Mouse (Mus musculus): ENCODE data around the gene Cxcl1. TPM values are rescaled to one million over a fixed set of nuclear protein-coding genes. Genes with fewer than 3 reads are reported as not detected.

Cxcl1 gene
- polyA plus RNA-seq, 1 experiment = 0.34 TPM

DNA sequence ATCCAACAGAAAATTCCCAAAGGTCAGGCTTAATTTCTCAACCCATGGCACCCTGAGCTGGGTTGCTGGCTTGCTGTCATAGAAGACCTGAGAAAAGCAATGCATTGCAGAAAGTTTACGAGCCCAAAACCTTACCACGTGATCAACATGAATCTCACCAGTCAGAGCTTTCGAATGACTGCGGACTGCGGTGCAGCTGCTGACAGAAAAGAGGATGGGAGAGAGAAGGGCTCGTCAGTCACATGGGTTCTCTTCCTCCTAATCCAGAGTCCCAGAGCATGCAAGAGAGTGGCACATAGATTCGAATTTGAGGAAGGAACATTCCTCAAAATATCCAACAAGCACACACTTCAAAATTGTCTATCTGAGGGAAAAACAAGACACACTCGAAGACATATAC is 3.2 kb downstream of the Cxcl1 start:
- no peaks in the 10 kb centered on the region for H3K27me3 ChIP-seq (ENCODE audit: control insufficient read depth, insufficient read depth, low read length)
- H3K4me3 ChIP-seq (replicated peaks; ENCODE audit: insufficient read depth, low read depth, low read length) = no peak overlapping the region
- H3K27ac ChIP-seq (ENCODE audit: insufficient read depth, low read length) = no peak overlapping the region
- 79% methylated on average over 8 of the region's 8 CpGs for WGBS
- DNase-seq = no peak
- TF ChIP-seq POLR2A (IDR thresholded peaks at IDR 0.05; ENCODE audit: borderline replicate concordance, insufficient read depth, low read length) (no peak), CTCF (IDR thresholded peaks at IDR 0.05; ENCODE audit: borderline replicate concordance, insufficient read depth, low read depth, low read length) (no peak)
- no peaks in the 10 kb centered on the region; the same call in 1 of the 2 replicates for H3K4me1 ChIP-seq (ENCODE audit: control insufficient read depth, insufficient read depth, low read length)

DNA sequence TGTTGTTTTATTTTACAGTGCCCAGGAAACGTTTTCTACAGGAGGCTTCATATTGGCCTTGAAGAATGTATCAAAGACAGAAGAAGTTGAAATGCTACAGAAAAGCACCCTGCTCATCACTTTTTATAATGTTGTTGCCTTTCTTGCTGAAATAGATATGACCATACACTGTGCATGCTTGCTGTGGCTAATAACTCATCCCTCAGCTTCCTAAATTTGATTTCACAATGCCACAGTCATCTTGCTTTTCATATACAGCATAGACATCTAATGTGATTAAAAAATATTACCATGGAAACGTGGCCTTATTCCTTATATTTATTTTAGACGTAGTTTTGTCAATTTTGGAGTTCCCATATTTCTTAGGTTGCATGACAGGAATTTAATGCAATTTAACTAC is 6.4 kb downstream of the Cxcl1 start:
- no peaks in the 10 kb centered on the region for H3K27me3 ChIP-seq (ENCODE audit: control insufficient read depth, insufficient read depth, low read length)
- 82% methylated on average over 3 of the region's 3 CpGs for WGBS
- H3K4me3 ChIP-seq (replicated peaks; ENCODE audit: insufficient read depth, low read depth, low read length) = no peak overlapping the region
- H3K27ac ChIP-seq (ENCODE audit: insufficient read depth, low read length) = no peak overlapping the region
- no peak for DNase-seq
- TF ChIP-seq CTCF (IDR thresholded peaks at IDR 0.05; ENCODE audit: borderline replicate concordance, insufficient read depth, low read depth, low read length) = no peak
- TF ChIP-seq POLR2A (IDR thresholded peaks at IDR 0.05; ENCODE audit: borderline replicate concordance, insufficient read depth, low read length) = no peak
- H3K4me1 ChIP-seq (ENCODE audit: control insufficient read depth, insufficient read depth, low read length) = peaks cover 10% of the 10 kb centered on the region

DNA sequence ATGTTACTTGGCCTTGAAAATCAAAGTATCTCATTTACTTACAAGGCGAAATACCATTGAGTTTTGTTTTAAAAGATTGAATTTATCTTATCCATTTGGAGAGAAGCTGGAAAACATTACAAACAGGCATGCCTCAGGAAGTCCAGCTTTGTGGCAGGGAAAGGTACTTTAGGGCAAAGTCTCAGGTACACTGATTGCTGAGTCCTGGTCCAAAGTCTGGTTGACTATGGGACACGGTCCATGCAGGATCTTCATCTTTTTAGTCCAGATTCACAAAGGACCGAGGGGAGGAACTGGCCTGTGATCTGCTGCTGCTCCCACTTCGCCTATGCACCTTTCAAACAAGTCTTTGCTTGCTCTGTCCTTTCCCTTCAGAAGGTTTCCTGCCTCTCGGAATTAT is 8.3 kb downstream of the Cxcl1 start:
- peaks cover 13% of the 10 kb centered on the region for H3K4me1 ChIP-seq (ENCODE audit: control insufficient read depth, insufficient read depth, low read length)
- no peak for TF ChIP-seq POLR2A (IDR thresholded peaks at IDR 0.05; ENCODE audit: borderline replicate concordance, insufficient read depth, low read length)
- no peak for TF ChIP-seq CTCF (IDR thresholded peaks at IDR 0.05; ENCODE audit: borderline replicate concordance, insufficient read depth, low read depth, low read length)
- no peaks in the 10 kb centered on the region for H3K27me3 ChIP-seq (ENCODE audit: control insufficient read depth, insufficient read depth, low read length)
- DNase-seq = no peak
- H3K27ac ChIP-seq (ENCODE audit: insufficient read depth, low read length) = no peak overlapping the region
- WGBS = 87% methylated on average over 5 of the region's 5 CpGs
- no peak overlapping the region for H3K4me3 ChIP-seq (replicated peaks; ENCODE audit: insufficient read depth, low read depth, low read length)

DNA sequence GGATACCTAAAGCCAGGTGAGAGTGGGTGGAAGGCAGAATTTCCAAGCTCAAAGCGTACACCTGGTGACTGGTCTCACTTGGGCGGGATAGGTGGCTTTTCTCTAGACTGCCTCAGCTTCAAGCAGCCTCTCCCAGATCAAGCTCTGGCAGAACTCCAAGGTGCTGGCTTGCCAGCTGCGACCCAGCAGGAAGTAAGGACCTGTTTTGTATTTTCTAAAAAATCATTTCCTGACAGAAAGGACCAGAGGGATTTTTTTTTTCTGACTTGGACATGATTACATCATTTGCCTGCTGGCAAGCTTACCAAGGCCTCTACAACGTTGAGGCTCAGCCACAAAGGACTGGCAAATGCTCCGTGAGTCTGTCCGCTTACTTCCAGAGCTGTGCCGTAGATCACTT is 9.1 kb downstream of the Cxcl1 start:
- H3K4me1 ChIP-seq (ENCODE audit: control insufficient read depth, insufficient read depth, low read length) = peaks cover 13% of the 10 kb centered on the region
- no peaks in the 10 kb centered on the region; the same call in 1 of the 2 replicates for H3K27me3 ChIP-seq (ENCODE audit: control insufficient read depth, insufficient read depth, low read length)
- TF ChIP-seq POLR2A (IDR thresholded peaks at IDR 0.05; ENCODE audit: borderline replicate concordance, insufficient read depth, low read length) = no peak
- TF ChIP-seq CTCF (IDR thresholded peaks at IDR 0.05; ENCODE audit: borderline replicate concordance, insufficient read depth, low read depth, low read length) = no peak
- 2% methylated on average over 7 of the region's 7 CpGs for WGBS
- H3K27ac ChIP-seq (ENCODE audit: insufficient read depth, low read length) = no peak overlapping the region
- no peak overlapping the region for H3K4me3 ChIP-seq (replicated peaks; ENCODE audit: insufficient read depth, low read depth, low read length)
- DNase-seq = peak; percentile 79 to 86

DNA sequence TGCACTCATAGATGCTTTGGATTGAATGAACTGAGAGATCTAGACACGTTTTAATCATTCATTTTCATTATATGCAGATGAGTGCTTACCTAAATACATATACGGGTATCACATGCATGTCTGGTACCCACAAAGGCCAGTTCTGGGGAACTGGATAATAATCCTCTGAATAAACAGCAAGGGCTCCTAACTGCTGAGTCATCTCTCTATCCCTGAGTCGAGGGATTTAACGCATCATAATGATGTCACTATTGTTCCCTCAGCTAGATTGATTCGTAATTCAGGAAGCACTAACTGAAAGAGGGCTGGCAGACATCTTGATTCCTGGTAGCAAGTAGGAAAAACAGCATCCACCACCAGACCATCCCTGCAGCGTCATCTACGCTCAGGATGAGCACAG is 9.6 kb downstream of the Cxcl1 start:
- no peak for DNase-seq
- H3K27ac ChIP-seq (ENCODE audit: insufficient read depth, low read length) = no peak overlapping the region
- H3K4me3 ChIP-seq (replicated peaks; ENCODE audit: insufficient read depth, low read depth, low read length) = no peak overlapping the region
- H3K4me1 ChIP-seq (ENCODE audit: control insufficient read depth, insufficient read depth, low read length) = peaks cover 13% of the 10 kb centered on the region
- WGBS = 61% methylated on average over 7 of the region's 7 CpGs
- TF ChIP-seq POLR2A (IDR thresholded peaks at IDR 0.05; ENCODE audit: borderline replicate concordance, insufficient read depth, low read length) = no peak
- no peak for TF ChIP-seq CTCF (IDR thresholded peaks at IDR 0.05; ENCODE audit: borderline replicate concordance, insufficient read depth, low read depth, low read length)
- H3K27me3 ChIP-seq (ENCODE audit: control insufficient read depth, insufficient read depth, low read length) = no peaks in the 10 kb centered on the region; the same call in 1 of the 2 replicates

DNA sequence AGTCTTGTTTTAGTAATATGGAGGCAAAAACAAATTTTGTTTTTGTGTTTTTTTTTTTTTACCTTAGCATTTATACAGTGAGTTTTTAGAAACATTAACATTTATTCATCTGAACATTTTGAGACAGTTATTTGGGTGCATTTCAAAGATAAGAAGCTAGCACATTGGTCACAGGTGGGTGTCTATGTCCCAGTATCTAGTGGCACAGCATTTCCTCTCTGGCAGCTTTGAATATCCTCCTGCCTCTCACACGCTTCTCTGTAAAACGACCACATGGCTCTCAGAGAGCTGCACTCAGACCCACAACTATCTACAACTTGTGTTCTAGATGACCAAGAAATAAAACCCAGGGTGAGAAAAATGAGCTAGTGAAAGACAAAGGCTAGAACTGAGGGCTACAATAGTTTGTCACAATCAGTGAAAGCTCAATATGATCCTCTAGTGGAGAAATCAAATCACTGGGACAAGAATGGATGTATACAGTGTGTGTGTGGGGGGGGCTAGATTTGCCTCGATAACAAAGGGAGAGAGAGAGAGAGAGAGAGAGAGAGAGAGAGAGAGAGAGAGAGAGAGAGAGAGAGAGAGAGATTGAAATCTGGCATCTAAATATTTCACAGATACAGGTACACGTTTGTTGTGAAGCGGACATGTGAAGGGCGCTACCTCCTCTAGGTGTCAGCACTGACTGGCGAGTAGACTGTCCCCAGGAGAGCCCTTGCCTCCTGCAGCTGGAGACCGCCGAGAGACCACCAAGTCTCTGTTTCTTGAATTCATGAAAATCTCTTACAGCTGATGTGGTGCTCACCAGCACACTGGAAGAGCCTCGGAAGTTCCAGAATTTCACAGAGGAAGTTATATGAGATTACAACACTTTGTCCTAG is 11.6 kb downstream of the Cxcl1 start:
- Histone ChIP-seq H3K27ac (ENCODE audit: insufficient read depth, low read length) (no peak overlapping the region), H3K4me3 (replicated peaks; ENCODE audit: insufficient read depth, low read depth, low read length) (no peak overlapping the region), H3K4me1 (ENCODE audit: control insufficient read depth, insufficient read depth, low read length) (peaks cover 13% of the 10 kb centered on the region), H3K27me3 (ENCODE audit: control insufficient read depth, insufficient read depth, low read length) (no peaks in the 10 kb centered on the region; the same call in 1 of the 2 replicates)
- 13% methylated on average over 10 of the region's 10 CpGs for WGBS
- no peak; the same call in 1 of the 2 replicates for TF ChIP-seq CTCF (IDR thresholded peaks at IDR 0.05; ENCODE audit: borderline replicate concordance, insufficient read depth, low read depth, low read length)
- DNase-seq = no peak

DNA sequence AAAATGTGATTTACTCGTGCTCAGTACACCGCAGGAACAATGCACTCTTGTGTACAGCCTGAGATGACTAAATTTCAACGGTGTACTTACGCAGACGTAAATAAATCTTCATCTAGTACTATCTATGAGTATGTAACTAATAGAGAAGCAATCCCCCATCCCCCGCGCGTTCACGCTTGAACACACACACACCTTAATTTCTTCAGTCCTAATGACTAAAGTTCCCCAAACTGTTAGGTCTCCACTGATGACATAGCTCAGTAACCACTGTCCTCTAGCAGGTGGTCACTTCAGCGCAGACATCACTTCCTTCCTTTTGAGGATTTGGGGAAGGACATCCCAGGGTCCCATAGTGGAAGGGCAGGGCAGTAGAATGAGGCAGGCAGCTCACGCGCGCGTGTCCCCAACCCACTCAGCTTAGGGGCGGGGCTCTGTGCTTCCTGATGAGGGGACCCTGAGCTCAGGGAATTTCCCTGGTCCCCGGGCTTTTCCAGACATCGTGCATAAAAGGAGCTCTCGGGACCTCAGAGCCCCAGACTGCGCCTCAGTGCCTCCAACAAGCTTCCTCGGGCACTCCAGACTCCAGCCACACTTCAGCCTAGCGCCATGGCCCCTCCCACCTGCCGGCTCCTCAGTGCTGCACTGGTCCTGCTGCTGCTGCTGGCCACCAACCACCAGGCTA is 12.4 kb downstream of the Cxcl1 start, which contains the start of gene Cxcl2:
TSS of gene Cxcl2 (plus strand) at position 533 of the 682 bp plus-strand sequence.
- no peak for DNase-seq
- Histone ChIP-seq H3K27ac (ENCODE audit: insufficient read depth, low read length) (no peak within 1 kb of the TSS), H3K4me1 (ENCODE audit: control insufficient read depth, insufficient read depth, low read length) (peaks cover 13% of the 10 kb centered on the region), H3K27me3 (ENCODE audit: control insufficient read depth, insufficient read depth, low read length) (no peaks in the 10 kb centered on the region; the same call in 1 of the 2 replicates), H3K4me3 (replicated peaks; ENCODE audit: insufficient read depth, low read depth, low read length) (no peak within 1 kb of the TSS)
- TF ChIP-seq POLR2A (IDR thresholded peaks at IDR 0.05; ENCODE audit: borderline replicate concordance, insufficient read depth, low read length) (no peak), CTCF (IDR thresholded peaks at IDR 0.05; ENCODE audit: borderline replicate concordance, insufficient read depth, low read depth, low read length) (no peak)
- 7% methylated on average over 22 of the region's 22 CpGs for WGBS

Data from cerebellum, adult 2 months (tissue).